Mouse (Mus musculus) brain, embryonic 14.5 days (tissue): ENCODE measurements at regions not wholly inside any gene's neighbourhood (a gene's known extent, or its start where the extent isn't known, plus 50 kb on each side); places are given as distances from the start of the nearest gene placed in this dataset.

ENCODE experiments used
- DNase-seq: peaks from one replicate; pipeline ENCODE4 v3.0.0-alpha.2; 2011; ENCODE audit warnings: low read depth
- CTCF ChIP-seq: fragments of 200-500 bp; IDR thresholded peaks from 2 replicates; pipeline ENCODE4 v1.5.1; 2012; ENCODE audit warnings: inconsistent platforms, mild to moderate bottlenecking, moderate library complexity, borderline replicate concordance; ENCODE audit not compliant: insufficient read depth, insufficient read length; ENCODE audit errors: extremely low read depth
- POLR2A ChIP-seq: fragments of 200-500 bp; IDR thresholded peaks from 2 replicates; pipeline ENCODE4 v1.6.1; 2012; ENCODE audit warnings: mild to moderate bottlenecking, inconsistent platforms, borderline replicate concordance; ENCODE audit not compliant: poor library complexity, insufficient read depth, insufficient read length, severe bottlenecking; ENCODE audit errors: extremely low read depth

GRCm38 (mm10) chr2:72541246-72541645, 65.3 kb downstream of the Cdca7 start:
- no peak for DNase-seq
- TF ChIP-seq CTCF, result no peak
- no peak for TF ChIP-seq POLR2A

DNA sequence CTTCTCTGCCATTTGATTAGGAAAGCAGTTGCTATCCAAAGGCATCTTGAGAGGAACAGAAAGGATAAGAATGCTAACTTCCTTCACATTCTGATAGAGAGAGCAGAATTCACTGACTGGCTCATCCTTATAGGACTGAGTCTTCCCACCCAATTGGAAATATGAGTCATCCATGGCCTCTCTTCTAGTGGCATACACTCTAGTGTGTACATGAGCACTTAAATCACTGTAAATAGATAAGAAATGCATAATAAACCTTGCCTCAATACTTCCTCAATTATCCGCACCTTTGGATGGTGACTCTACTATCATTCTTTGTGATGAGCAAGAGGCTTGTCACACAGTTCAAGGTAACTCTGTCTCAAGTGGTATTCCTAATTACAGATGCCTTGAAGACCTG, 69.5 kb downstream of the Cdca7 start:
- TF ChIP-seq CTCF (no peak), POLR2A (no peak)
- no peak for DNase-seq

- TF ChIP-seq CTCF, result no peak
- TF ChIP-seq POLR2A, result no peak
- no peak for DNase-seq
These were observed 70.5 kb downstream of the Cdca7 start for GRCm38 (mm10) chr2:72546476-72546875.

GRCm38 (mm10) chr2:72546963-72547362, 71.0 kb downstream of the Cdca7 start:
- DNase-seq, result no peak
- TF ChIP-seq CTCF (no peak), POLR2A (no peak)

GRCm38 (mm10) chr2:72551268-72551667, 75.3 kb downstream of the Cdca7 start:
- TF ChIP-seq CTCF (no peak), POLR2A (no peak)
- no peak for DNase-seq

DNA sequence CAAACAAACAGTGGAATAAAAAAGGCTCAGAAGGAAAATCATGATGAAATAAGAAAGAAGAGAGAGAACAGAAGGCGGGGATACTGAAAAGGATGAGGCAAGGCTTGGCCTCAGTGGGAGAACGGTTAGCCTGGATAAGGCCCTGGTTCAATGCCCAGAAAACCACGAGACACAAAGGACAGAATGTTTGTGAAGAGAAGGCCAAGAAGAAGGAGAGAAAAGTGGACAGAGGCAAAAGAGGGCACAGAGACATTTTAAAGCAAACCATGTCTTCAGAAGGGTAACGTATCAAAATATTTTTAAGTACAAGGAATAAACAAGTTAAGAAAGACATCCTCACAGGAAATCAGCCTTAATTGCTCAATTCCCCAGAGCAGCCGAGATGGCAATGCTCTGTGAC, 78.6 kb downstream of the Cdca7 start:
- TF ChIP-seq CTCF, result no peak
- TF ChIP-seq POLR2A, result no peak

GRCm38 (mm10) chr2:72555116-72555515, 79.2 kb downstream of the Cdca7 start:
- TF ChIP-seq POLR2A, result no peak
- no peak for TF ChIP-seq CTCF
- no peak for DNase-seq

More for the DNA sequence above, 78.6 kb downstream of the Cdca7 start:
- DNase-seq, result peak; percentile 42

GRCm38 (mm10) chr2:72555556-72555955, 79.6 kb downstream of the Cdca7 start:
- TF ChIP-seq CTCF (no peak), POLR2A (no peak)
- DNase-seq, result peak; percentile 90

DNA sequence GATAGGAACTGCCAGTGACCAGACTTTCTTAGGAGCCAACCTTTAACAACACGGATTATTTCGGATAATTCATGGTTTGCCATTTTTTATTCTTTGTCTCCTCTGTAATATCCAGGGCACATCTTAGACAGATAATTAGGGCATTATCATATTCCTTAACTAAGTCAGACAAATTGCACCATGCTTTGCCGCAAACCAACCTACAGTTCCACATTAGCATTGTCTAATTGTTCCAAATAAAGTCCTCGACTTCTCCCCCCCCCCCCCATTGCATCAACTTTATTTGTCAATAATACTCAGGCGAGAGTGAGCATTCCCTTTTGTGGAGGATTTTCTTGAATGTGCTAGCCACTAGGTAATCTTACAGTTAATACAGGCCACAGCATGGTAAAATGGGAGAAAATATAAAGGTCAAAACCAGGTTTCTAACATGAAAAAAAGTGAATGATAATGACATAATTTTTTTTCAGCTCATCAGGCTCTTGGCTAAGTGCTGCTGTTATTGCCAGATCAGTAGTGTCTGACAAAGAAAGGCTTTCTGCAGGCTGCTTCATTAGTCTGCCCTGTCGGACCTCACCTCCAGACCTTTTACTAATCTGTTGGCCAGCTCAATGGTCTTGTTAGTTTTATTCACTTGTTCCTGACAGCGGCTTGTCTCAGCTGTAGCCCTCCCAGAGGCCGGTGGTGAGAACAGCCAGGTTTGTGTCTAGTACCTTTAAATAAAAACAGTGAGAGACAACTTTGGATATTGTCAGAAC, 80.3 kb downstream of the Cdca7 start:
- peak; percentile 76 for DNase-seq
- no peak for TF ChIP-seq POLR2A
- TF ChIP-seq CTCF, result no peak

GRCm38 (mm10) chr2:72557161-72557560, 81.2 kb downstream of the Cdca7 start:
- DNase-seq, result peak; percentile 21
- TF ChIP-seq POLR2A, result no peak
- TF ChIP-seq CTCF, result no peak

DNA sequence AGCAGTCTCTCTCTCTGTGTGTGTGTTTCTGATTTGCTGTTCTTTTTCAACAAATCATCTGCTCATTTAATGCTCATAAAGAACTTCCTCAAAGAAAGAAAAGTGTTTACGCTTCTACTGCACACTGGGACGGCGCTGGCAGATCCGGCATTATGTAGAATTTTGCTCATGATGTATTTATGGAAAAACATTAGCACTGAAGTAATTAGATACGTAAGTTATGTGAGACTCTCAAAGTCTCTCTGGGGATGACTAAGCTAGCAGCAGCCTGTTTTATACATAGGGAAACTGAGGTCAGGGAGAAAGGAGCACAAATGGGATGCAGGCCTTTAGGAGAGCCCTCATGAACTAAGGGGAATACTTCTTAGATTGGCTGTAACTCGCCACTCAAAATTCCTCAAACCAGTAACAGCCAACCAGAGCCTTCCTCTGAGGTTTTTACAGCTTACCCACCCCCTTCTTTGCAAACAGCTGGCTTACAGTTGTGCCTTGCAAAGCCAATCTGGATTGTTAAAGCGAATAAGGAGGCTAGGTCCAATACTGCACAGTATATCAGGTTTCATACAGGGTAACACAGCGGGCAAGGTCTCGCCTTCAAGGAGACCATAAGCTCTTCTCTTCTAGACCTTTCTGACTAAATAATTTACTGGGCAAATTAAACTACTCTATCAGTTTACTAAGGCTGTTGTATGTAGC, 81.8 kb downstream of the Cdca7 start:
- TF ChIP-seq POLR2A, result no peak
- no peak for TF ChIP-seq CTCF
- DNase-seq, result no peak

DNA sequence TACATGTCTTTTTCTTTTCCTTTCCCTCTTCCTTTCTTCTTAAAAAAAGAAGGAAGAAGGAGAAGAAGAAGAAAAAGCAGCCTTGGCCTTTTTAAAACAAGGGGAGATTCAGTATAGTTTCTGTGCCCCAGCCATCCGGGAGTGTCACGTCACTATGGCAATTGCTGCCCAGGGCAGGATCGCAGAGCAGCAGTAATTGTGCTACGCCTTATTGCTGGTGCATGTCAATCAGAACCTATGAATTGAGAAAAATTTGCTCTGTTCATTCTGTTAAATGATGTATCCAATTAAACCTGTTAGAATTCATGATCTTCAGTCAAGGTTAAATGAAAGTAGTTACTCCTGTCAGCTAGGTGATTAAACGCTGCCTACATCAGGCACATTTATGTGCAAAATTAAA, 85.4 kb downstream of the Cdca7 start:
- DNase-seq, result peak; percentile 61
- TF ChIP-seq CTCF (no peak), POLR2A (no peak)

GRCm38 (mm10) chr2:72578322-72578721, 102.4 kb downstream of the Cdca7 start:
- no peak for TF ChIP-seq CTCF
- no peak for DNase-seq
